Mouse (Mus musculus) brain, adult 2 months (tissue): Measurements from ENCODE around the gene Stab2.

ENCODE experiments used
- DNase-seq: peaks from one replicate; pipeline ENCODE4 v3.0.0; 2011; ENCODE audit warnings: low read depth, low spot score

Gene Stab2

DNA sequence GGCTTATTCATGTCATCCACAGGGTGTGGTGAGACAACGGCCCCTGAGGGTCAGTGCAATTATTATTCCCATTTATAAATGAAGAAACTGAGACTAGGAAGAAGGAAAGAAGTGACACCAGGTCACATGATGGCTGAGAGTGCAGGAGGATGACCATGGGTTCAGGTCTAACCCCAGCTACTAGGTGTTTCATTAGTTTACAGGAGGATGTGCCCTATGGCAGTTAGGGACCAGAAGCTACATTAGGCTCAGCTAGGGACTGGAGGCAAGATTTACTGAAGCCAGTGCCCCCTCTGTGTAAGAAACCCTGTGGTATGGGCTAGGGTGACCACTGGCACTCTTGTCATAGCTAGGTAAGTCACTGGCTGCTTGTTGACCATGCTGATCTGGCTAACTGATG, 116.8 kb downstream of the Stab2 start:
- no peak for DNase-seq

DNA sequence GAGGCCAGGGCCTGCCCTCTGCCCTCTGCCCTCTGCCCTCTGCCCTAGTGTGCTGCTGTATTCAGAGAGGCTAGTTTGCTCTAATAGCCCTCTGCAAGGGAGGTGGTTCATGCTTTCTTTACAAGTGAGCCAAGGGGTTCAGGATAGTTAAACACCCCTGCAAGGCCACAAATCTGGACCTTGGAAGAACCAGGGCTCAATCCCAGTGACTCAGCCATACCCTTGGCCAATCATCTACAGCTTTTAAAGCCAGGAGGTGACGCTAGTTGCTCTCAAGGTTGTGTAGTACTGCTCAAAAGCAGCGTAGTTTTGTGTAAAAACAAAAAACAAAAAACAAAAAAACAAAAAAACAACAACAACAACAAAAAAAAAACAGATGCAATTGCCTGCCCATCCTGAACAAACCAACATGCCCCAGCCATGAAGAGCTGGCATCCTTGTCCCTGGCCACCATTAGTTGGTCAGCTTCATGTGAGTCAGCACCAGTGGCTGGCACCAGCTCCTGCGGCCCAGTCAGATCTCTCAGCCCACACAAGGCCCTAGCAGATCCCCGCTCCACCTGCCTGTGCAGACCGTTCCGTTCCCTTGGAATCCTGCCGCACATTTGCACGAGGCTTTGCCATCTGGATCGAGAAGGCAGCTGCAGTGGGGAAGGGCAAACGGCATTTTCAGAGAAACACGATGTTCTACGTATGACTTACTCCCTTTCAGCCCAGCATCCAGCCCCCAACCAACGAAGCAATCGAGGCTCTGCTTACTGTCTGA, 117.5 kb downstream of the Stab2 start:
- DNase-seq, result peak; percentile 85

DNA sequence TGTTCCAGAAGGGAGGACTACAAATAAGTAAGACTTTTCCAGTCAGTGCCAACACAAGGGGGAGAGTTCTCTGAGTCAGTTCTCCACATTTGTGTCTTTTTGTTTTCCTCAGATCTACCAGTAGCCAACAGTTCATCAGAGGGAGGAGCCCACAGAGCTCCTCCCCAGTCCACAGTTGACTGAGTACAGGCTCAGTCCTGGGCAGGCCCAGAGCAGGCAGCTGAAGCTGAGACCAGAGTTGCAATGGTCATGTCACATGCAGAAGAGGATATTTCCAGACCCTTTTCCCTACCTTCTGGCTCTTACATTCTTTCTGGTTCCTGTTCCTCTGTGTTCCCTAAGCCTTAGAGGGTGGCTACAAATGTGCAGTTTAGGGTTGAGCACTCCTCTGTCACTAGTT, 118.4 kb downstream of the Stab2 start:
- peak; percentile 20 for DNase-seq

DNA sequence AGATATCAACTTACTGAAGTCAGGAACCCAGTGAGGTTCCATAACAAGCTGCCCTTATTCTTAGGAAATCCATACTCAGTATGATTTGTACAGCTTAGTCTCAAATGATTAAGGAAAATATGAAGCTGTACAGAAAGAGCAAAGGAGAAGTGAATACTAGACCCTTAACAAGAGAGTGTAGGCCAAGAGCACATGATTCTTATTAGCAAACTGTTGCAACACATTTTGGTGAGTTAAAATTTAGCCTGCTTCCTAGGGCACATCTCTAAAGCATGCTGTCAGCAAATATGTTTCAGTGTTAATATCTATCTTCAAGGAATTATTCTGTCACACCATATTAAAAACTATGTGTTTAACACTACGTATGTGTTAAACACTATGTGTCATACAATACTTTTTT, 121.4 kb downstream of the Stab2 start:
- DNase-seq, result no peak

DNA sequence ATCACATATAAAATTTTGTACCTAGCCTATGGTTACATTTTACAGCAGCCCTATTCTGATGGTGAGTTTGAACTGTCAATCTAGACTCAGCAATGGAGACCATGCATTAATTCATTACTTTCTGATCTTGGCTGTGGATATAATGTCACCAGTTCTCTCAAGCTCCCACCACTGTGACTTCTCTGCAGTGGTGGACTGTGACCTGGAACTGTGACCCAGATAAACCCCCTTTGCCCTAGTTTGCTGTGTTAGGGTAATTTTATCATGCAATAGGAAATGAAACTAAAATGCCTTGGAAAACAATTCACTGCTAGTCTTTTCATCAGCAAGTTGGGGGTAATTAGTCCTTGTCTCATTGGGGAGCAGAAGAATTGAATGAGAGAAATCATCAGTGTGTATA, 126.4 kb downstream of the Stab2 start:
- no peak for DNase-seq

DNA sequence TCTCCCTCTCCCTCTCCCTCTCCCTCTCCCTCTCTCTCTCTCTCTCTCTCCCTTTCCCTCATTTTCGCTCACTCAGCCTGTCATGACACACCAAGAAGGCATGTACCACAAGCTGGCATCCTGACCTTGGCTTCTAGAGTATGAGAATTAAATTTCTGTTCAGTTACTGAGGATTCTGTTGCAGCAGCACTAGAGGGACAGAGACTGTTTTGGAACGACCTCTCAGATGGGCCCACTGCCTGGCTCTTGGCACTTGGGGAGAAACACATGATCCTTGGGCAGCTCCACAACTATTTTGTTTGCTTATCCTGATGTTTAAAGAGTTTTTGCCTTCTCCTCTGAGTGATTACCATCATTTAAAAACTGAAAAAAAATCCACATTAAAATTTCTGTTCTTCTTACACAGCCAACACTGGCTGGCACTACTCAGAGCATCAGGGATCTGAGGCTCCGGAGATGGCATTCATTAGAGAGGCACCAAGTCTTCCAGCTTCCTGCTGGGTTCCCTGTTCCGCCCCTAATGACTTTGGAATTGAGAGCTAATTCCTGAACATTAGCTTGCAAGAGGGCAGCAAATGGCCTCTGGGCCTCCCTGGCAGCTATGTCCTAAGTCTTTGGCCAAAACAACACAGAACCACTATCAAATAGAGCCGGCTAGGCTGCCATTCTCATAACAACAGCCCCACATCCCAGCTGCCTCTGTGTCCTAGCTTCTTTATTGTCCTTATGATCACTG, 127.6 kb downstream of the Stab2 start:
- DNase-seq, result peak; percentile 52

DNA sequence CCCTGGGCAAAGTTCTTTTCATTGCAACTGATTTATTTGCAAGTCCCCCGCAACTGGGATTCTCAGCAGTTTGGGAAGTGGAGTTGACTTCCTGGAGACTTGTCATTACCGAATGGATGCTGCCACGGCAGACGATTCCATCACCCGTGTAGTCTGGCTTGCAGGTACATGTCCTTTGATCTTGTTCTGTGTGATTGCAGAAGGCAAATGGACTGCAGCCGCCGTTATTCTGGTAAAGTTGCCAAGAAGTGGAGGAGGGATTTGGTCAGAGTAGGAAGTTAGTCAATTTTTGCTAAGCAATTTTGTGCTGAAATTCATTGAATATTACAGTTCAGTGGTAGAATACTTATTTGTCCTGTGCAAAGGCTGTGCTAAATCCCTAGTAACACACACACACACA, 129.1 kb downstream of the Stab2 start:
- no peak for DNase-seq

DNA sequence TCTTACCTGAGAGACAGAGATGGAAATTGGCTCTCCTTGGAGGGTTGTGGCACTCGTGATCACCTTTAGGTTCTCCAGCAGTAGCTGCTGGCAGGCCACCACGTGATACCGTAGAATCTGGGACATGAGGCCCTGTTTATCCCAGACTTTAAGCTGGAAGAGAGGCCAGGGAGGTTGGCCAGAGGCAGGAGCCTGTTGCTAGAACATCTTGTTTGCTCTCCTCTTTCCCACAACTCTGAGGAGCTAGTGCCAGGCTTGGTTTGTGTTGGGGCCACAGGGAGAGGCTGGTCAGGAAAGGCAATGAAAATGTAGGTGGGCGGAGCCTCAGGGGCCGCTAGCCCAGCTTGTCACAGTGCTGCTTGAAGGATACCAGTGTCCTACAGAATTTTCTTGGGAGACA, 135.2 kb downstream of the Stab2 start:
- peak; percentile 24 for DNase-seq

DNA sequence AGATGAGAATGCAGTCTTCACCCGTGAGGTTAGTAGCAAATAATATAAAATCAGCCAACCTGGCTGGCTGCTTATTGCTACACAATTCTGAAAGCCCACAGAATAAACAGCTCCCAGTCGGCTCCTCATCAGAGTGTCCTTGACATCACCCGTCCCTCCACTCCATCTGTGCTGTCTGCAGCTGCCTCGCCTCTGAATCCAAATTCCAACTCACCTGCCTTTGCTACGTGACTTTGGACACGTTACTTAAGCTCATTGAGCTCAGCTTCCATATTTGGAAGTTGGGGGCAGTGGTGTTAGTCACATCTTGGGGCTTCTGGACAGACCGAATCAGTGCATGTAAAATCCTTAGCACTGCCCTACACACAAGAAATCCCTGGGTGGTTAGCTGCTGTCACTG, 135.7 kb downstream of the Stab2 start:
- peak; percentile 53 for DNase-seq

DNA sequence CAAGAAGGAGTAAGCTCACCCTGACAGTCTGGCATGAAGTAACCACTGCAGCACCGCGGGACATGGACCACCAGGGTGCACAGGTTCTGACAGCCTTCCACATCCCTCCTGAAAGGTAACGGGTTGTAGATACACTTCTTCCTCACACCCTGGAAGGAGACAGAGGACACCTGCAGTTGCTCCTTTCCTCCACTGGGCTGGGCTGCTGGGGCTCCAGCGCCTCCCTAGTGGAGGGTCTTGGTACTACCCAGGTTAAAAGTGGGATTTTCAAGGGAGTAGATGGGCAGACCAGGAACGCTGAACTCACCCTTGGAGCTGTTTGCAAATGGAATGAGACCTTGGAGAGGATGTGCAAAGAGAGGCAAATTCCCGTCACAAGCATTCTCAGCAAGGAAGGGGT, 144.4 kb downstream of the Stab2 start:
- no peak for DNase-seq

DNA sequence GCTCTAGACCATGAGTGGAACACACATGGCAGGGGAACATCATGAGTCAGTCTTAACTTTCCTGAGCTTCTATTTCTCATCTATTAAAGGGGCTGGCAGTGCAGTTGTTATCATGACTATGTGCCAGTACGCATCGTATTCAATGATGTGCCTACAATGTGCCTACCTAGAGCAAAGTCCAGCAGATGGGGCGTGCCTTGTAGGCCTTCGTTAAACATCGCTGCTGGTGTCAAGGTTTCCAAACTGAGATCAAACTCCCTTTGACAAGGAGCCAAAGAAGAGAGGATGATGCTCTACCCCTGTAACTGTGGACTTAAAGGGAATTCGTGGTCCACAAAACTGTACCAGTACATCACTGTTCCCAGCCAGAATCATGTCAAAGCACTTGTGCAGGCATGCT, 145.3 kb downstream of the Stab2 start:
- no peak for DNase-seq

DNA sequence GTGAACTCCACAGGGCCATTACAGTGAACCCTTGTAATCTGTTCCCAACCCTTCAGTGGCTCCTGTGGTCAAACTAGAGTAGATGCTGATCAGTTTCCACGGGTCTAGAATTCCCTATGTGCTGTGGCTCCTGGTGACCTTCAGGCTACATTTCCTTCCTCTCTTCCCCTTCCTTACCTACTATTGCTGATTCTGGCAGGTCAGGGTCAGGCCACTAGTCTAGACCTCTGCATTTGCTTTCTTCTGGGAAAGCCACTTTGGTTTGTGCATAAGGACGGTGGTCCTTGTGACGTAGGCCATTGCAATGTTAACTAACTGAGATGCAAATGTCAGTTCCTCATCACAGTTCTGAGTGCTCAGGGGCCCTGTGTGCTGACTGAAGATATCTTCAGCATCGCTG, 147.4 kb downstream of the Stab2 start:
- no peak for DNase-seq

DNA sequence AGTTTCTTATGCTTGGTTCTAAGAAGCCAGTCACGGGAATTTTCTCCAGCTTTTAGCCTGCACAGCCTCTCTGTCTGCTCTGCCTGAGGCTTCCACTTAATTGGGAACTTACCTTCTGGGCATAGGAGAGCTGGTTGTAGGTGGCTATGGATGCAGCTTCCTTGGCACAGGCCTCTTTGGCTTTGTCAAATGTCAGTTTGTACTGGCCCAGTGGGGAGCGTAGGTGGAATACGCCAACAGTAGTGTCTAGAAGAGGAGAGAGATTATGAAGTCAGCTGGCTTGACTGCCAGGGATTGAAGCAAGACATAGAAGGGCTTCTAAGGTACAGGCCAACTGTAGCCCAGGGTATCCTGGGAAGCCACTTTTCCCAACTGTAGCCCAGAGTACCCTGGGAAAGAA, 154.4 kb downstream of the Stab2 start:
- peak; percentile 59 for DNase-seq

DNA sequence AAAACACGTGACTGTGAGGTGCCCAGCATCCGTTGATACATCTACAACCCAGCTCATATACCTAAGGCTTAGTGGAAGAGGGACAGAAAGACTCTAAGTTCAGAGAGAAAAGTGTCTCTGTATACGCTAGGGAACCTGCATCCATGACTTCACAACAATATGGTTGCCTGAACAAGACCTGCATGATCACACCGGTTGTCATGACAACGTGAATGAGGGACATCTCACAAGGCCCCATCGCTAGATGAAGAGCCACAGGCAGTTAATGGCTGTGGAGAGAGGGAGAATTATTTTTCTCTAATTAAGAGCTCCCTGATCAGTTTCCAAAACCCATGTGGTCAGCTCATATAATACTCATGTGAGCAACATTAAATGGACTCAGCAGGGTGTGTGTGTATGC, 155.7 kb downstream of the Stab2 start:
- no peak for DNase-seq

DNA sequence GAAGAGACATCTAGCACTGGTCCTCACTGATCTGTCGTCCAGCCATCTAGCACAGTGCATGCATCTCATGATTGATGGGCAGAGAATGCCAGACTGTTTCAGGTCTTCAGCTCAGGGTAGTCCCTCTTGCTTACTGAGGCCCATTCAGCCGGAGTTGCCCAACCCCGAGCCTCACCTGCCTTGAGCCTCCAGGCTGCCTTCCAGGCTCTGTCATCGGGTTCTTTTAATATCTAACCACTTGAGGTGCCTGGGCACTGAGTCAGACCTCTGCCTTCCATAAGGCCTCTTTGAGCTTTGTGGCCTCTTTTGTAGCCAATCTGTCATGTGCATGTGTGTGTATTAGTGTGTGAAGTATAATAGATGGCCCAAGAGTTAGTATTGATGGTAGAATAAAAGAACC, 158.3 kb downstream of the Stab2 start:
- DNase-seq, result no peak

DNA sequence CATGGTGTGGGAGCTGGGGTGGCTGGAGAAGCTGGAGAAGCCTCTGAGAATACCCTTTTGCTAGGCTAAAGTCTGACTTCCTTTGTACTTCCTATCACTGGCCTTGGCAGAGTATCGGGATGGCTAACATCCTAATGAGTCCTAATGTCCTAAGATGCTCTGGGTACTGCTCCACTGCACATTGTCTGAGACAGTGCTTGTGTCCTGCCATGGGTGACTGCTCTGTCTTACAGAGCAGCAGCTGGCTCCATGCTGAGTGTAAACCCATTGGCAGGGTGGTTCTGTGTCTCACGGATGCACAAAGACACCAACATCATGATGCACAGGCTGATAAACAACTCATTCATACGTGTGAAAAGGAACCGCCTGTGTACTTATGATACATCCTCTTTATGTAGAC, 158.7 kb downstream of the Stab2 start:
- DNase-seq, result no peak

DNA sequence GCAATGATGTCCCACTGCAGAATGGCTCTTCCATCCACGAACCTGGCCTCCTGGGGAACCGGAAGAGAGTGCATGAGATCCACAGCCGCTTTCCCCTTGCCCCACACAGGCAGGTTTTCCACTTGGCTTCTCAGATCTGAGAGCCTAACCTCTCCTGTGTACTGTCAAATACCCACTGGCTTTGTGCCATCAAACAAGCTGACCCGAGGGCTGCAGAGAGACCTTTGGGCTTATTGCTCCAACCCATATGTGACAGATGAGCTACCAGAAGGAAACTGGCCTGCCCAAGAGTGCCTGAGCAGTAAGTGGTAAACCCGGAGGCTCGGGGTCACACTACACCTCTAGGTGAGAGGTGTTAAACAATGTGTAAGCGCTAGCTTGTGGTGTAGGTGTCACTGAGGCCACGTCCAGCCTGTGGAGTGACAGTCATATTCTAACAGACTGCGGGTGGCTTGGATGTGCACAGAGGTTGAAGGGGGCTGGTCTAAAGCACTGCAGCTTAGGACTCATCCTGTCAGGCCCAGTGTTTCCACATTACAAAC, 160.8 kb downstream of the Stab2 start:
- DNase-seq, result no peak

DNA sequence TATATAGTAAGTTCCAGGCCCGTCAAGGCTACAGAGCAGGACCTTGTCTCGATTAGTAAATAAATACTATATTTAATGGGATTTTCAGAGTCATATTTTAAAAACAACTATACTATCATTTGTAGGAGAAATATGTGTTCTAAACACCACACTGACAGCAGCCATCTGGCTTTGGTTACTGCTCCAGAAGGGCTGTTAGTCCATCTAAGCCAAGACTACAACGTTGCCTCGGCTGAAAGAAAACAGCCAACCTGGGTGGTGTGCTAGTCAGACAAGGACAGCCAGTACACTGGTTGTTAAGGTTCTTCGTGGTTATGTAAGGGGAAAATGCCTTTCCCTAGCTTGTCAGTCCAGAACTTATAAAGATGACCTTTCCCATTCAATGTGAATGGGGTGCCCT, 165.2 kb downstream of the Stab2 start:
- peak; percentile 53 for DNase-seq

DNA sequence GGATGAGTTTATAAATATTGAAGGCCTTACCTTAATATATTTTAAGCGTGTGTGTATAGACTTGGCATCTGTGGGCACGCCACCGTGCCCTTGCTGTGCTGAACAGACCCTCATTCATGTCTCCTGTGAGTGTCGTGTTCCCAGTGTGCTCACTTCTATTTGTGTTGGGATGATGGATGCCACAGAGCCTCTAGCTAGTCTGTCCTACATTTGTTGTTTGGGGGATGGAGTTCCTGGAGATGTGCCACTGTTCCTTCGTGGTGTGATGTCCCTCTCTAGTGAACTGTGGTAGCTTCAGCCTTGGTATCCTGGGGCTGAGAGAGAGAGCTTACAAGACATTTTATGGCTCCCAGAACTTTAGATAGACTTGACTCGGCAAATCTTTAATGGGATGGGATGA, 169.0 kb downstream of the Stab2 start:
- DNase-seq, result no peak

DNA sequence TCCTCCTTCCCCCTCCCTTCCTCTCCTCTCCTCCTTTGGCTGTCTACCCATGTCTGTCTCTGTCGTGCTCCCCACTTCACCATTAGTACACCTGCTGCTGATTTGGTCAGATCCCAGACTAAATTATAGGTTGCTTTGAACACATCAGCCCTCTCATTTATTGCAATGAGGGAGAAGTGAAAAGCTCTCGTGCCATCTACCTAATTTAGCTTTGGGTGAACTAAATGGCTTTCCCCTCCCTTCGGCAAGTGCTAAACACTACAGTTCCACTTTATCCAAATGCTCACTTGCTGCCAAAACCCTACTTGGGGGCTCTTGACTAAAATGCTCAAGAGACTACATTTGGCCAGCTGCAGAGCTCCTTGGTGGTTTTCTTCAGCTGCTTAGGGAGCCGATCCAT, 171.0 kb downstream of the Stab2 start:
- peak; percentile 46 for DNase-seq

DNA sequence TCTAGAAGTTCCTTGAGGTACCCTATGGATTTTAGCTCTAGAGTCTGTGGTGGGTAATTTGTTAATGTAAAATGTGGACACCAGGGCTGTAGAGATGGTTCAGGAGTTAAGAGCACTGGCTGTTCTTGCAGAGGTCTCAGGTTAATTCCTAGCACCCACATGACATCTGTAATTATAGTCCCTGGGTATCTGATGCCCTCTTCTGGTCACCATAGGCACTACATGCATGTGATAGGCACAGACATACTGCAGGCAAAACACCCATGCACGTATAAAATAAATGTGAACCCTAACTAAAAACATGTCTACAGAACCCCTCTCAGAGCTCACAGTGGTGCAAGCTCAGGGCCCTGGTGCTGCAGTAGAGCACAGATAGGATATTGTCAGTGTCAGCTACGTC, 178.3 kb downstream of the Stab2 start:
- no peak for DNase-seq

DNA sequence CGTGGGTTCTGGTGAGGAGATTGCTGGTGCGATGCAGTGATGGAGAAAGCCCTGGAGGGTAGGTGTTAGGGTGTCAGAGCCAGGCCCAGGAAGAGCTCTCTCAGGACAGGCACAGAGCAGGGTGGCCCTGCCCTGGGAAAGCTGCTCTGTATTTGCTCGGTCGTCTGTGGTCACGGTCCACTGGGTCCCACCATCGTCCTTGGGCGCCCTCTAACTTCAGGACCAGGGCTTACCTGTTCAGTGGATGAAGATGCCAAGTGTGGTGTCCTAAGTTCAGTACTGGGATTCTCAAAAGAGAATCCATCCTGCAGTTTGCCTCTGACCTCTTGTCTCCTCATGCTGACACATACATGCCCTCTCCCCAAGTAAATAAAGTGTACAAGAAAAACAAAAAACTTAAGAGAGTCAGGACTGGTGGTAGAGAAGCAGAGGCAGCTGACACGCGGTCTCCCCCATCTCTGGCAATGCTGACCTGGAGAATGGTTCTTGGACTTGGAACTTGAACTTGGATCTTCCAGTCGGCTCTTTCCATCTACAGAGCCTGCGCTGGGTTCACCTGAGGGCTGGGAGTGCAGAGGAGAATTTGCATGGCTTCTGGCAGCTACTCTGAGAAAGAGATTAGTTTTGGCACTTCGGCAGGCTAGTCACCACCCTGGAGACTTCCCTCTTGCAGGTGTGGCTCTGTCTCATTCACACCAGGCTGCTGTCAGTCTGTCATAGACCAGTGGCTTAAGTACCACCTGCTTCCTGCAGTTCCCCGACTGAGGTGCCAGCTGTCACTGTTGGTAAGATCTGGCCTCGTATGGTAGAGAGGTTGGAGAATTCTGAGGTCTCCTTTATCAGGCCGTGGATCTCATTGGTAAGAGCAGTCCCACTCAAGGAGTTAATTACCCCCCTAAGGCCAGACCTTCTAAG, 179.3 kb downstream of the Stab2 start:
- DNase-seq, result no peak
